Mouse (Mus musculus): Measurements from ENCODE around the gene Rbmxl1. TPM values are rescaled to one million over a fixed set of nuclear protein-coding genes. Genes with fewer than 3 reads are reported as not detected.
A peak's percentile ranks its signal among the peaks of the same experiment; 100 is the strongest.
"Not testable (repeated sequence)": the region's sequence is repeated elsewhere in the genome, so short reads cannot be mapped to it uniquely, and the experiment has no call there.

Gene Rbmxl1
- polyA plus RNA-seq, 1 experiment from 2014 or later, result 198 TPM

GRCm38 (mm10) chr8:78533981-78534380 lies 25.3 kb upstream of the Rbmxl1 start:
- Histone ChIP-seq H3K4me1 (replicated peaks) (no peaks in the 10 kb centered on the region), H3K4me2 (no peak overlapping the region), H3K27ac (replicated peaks) (no peak overlapping the region), H3K36me3 (peaks cover 30% of the 10 kb centered on the region), H3K9me3 (no peaks in the 10 kb centered on the region), H3K9ac (no peak overlapping the region), H3K27me3 (no peaks in the 10 kb centered on the region), H3K4me3 (no peak overlapping the region)
- no peak for ATAC-seq (ENCODE audit: low read depth)
- WGBS, result 90% methylated on average over 6 of the region's 6 CpGs

GRCm38 (mm10) chr8:78515132-78515531 lies 6.4 kb upstream of the Rbmxl1 start:
- peaks cover 10% of the 10 kb centered on the region for H3K4me1 ChIP-seq (replicated peaks)
- no peaks in the 10 kb centered on the region for H3K27me3 ChIP-seq
- H3K4me2 ChIP-seq, result no peak overlapping the region
- H3K4me3 ChIP-seq, result no peak overlapping the region
- 89% methylated on average over 3 of the region's 3 CpGs for WGBS
- no peak for ATAC-seq (ENCODE audit: low read depth)
- no peak overlapping the region for H3K9ac ChIP-seq
- no peak overlapping the region for H3K27ac ChIP-seq (replicated peaks)
- no peaks in the 10 kb centered on the region for H3K9me3 ChIP-seq
- peaks cover 26% of the 10 kb centered on the region for H3K36me3 ChIP-seq

- H3K27ac ChIP-seq (replicated peaks), result no peak overlapping the region
- WGBS, result 96% methylated on average over 1 of the region's 1 CpGs
- no peak overlapping the region for H3K4me3 ChIP-seq
Measured at GRCm38 (mm10) chr8:78514706-78515105, 6.0 kb upstream of the Rbmxl1 start.

GRCm38 (mm10) chr8:78513106-78513505 lies 4.4 kb upstream of the Rbmxl1 start:
- H3K4me2 ChIP-seq, result no peak overlapping the region
- no peak overlapping the region for H3K9ac ChIP-seq
- H3K36me3 ChIP-seq, result peaks cover 24% of the 10 kb centered on the region
- no peaks in the 10 kb centered on the region for H3K27me3 ChIP-seq
- no peaks in the 10 kb centered on the region for H3K9me3 ChIP-seq
- H3K4me3 ChIP-seq, result no peak overlapping the region
- H3K4me1 ChIP-seq (replicated peaks), result peaks cover 13% of the 10 kb centered on the region
- WGBS, result 87% methylated on average over 4 of the region's 4 CpGs
- ATAC-seq (ENCODE audit: low read depth), result no peak
- H3K27ac ChIP-seq (replicated peaks), result no peak overlapping the region

More at GRCm38 (mm10) chr8:78514706-78515105, 6.0 kb upstream of the Rbmxl1 start:
- Histone ChIP-seq H3K27me3 (no peaks in the 10 kb centered on the region), H3K9ac (no peak overlapping the region), H3K4me1 (replicated peaks) (peaks cover 13% of the 10 kb centered on the region), H3K36me3 (peaks cover 26% of the 10 kb centered on the region), H3K9me3 (no peaks in the 10 kb centered on the region), H3K4me2 (no peak overlapping the region)
- ATAC-seq (ENCODE audit: low read depth), result no peak

GRCm38 (mm10) chr8:78510926-78511325 lies 2.2 kb upstream of the Rbmxl1 start:
- Histone ChIP-seq H3K27ac (replicated peaks) (no peak overlapping the region), H3K9me3 (no peaks in the 10 kb centered on the region), H3K9ac (no peak overlapping the region), H3K27me3 (no peaks in the 10 kb centered on the region), H3K36me3 (peaks cover 10% of the 10 kb centered on the region), H3K4me2 (no peak overlapping the region), H3K4me3 (no peak overlapping the region), H3K4me1 (replicated peaks) (peaks cover 26% of the 10 kb centered on the region)
- 60% methylated on average over 3 of the region's 3 CpGs for WGBS
- no peak for ATAC-seq (ENCODE audit: low read depth)

- WGBS, result under 1% methylated on average over 11 of the region's 11 CpGs
Measured at GRCm38 (mm10) chr8:78510094-78510493, 1.4 kb upstream of the Rbmxl1 start.

GRCm38 (mm10) chr8:78509273-78510031 lies 754 bp upstream of the Rbmxl1 start, which contains the start of gene Slc10a7:
TSS of gene Slc10a7 (plus strand) at chr8:78509346.
- Histone ChIP-seq H3K4me1 (replicated peaks) (peaks cover 26% of the 10 kb centered on the region), H3K27ac (replicated peaks) (peak within 1 kb of the TSS; percentile 97), H3K4me3 (peak within 1 kb of the TSS; percentile 95), H3K4me2 (peak within 1 kb of the TSS; percentile 66), H3K9me3 (no peaks in the 10 kb centered on the region), H3K36me3 (peaks cover 12% of the 10 kb centered on the region), H3K9ac (peak within 1 kb of the TSS; percentile 98), H3K27me3 (no peaks in the 10 kb centered on the region)
- peak; percentile 99 for ATAC-seq (ENCODE audit: low read depth)
- WGBS, result under 1% methylated on average over 51 of the region's 51 CpGs

More at GRCm38 (mm10) chr8:78510094-78510493, 1.4 kb upstream of the Rbmxl1 start:
- Histone ChIP-seq H3K4me2 (peak overlapping the region; percentile 66), H3K9ac (peak overlapping the region; percentile 98), H3K9me3 (no peaks in the 10 kb centered on the region), H3K27ac (replicated peaks) (peak overlapping the region; percentile 97), H3K36me3 (peaks cover 5% of the 10 kb centered on the region), H3K4me3 (peak overlapping the region; percentile 95), H3K4me1 (replicated peaks) (peaks cover 26% of the 10 kb centered on the region), H3K27me3 (no peaks in the 10 kb centered on the region)
- ATAC-seq (ENCODE audit: low read depth), result no peak

- H3K27me3 ChIP-seq, result no peaks in the 10 kb centered on the region
- peak; percentile 19 for ATAC-seq (ENCODE audit: low read depth)
- WGBS, result under 1% methylated on average over 35 of the region's 38 CpGs
- peak overlapping the region; percentile 95 for H3K4me3 ChIP-seq
- peak overlapping the region; percentile 97 for H3K27ac ChIP-seq (replicated peaks)
- H3K4me2 ChIP-seq, result peak overlapping the region; percentile 66
- H3K4me1 ChIP-seq (replicated peaks), result peaks cover 26% of the 10 kb centered on the region
- peaks cover 25% of the 10 kb centered on the region for H3K36me3 ChIP-seq
- peak overlapping the region; percentile 98 for H3K9ac ChIP-seq
- H3K9me3 ChIP-seq, result no peaks in the 10 kb centered on the region
Measured at GRCm38 (mm10) chr8:78507979-78508718, 549 bp downstream of the Rbmxl1 start.

GRCm38 (mm10) chr8:78502706-78503105 lies 6.0 kb downstream of the Rbmxl1 start:
- Histone ChIP-seq H3K9ac (no peak overlapping the region), H3K4me3 (no peak overlapping the region), H3K36me3 (peaks cover 26% of the 10 kb centered on the region), H3K4me1 (replicated peaks) (peaks cover 10% of the 10 kb centered on the region), H3K27me3 (no peaks in the 10 kb centered on the region), H3K9me3 (no peaks in the 10 kb centered on the region), H3K27ac (replicated peaks) (no peak overlapping the region), H3K4me2 (no peak overlapping the region)
- 83% methylated on average over 2 of the region's 2 CpGs for WGBS
- ATAC-seq (ENCODE audit: low read depth), result no peak

GRCm38 (mm10) chr8:78496273-78496672 lies 12.4 kb downstream of the Rbmxl1 start:
- not testable (repeated sequence) for H3K27ac ChIP-seq (replicated peaks); H3K4me1 ChIP-seq (replicated peaks); H3K36me3 ChIP-seq; ATAC-seq (ENCODE audit: low read depth); H3K4me3 ChIP-seq; H3K4me2 ChIP-seq; H3K27me3 ChIP-seq; H3K9ac ChIP-seq; H3K9me3 ChIP-seq
- 87% methylated on average over 3 of the region's 3 CpGs for WGBS

- 28% methylated on average over 2 of the region's 2 CpGs for WGBS
- no peak for ATAC-seq (ENCODE audit: low read depth)
Measured at GRCm38 (mm10) chr8:78493031-78493430, 15.7 kb downstream of the Rbmxl1 start.

GRCm38 (mm10) chr8:78489733-78490132 lies 19.0 kb downstream of the Rbmxl1 start:
- H3K4me3 ChIP-seq, result no peak overlapping the region
- no peak overlapping the region for H3K9ac ChIP-seq
- no peaks in the 10 kb centered on the region for H3K27me3 ChIP-seq
- no peak for ATAC-seq (ENCODE audit: low read depth)
- H3K27ac ChIP-seq (replicated peaks), result no peak overlapping the region
- H3K4me2 ChIP-seq, result no peak overlapping the region
- WGBS, result 76% methylated on average over 3 of the region's 3 CpGs
- H3K4me1 ChIP-seq (replicated peaks), result no peaks in the 10 kb centered on the region
- no peaks in the 10 kb centered on the region for H3K36me3 ChIP-seq
- H3K9me3 ChIP-seq, result no peaks in the 10 kb centered on the region

More at GRCm38 (mm10) chr8:78493031-78493430, 15.7 kb downstream of the Rbmxl1 start:
- Histone ChIP-seq H3K4me3 (no peak overlapping the region), H3K4me1 (replicated peaks) (no peaks in the 10 kb centered on the region), H3K4me2 (no peak overlapping the region), H3K27ac (replicated peaks) (no peak overlapping the region), H3K36me3 (no peaks in the 10 kb centered on the region), H3K27me3 (no peaks in the 10 kb centered on the region), H3K9me3 (no peaks in the 10 kb centered on the region), H3K9ac (no peak overlapping the region)
